Mouse (Mus musculus): ENCODE measurements around the gene Dync1i1.

Dync1i1 gene

GRCm38 (mm10) chr6:5855526-5855925 is 130.1 kb downstream of the Dync1i1 start:
- DNase-seq (ENCODE audit: low spot score in 2 of 2) = no peak

- DNase-seq (ENCODE audit: low spot score in 2 of 2) = no peak
Measured at GRCm38 (mm10) chr6:5858371-5858770, 132.9 kb downstream of the Dync1i1 start.

GRCm38 (mm10) chr6:5858901-5859598 is 133.6 kb downstream of the Dync1i1 start:
- no peak for DNase-seq (ENCODE audit: low spot score in 2 of 2)

GRCm38 (mm10) chr6:5859630-5860029 is 134.2 kb downstream of the Dync1i1 start:
- DNase-seq (ENCODE audit: low spot score in 2 of 2) = no peak

GRCm38 (mm10) chr6:5866091-5866490 is 140.7 kb downstream of the Dync1i1 start:
- DNase-seq (ENCODE audit: low spot score in 2 of 2) = no peak

- DNase-seq (ENCODE audit: low spot score in 2 of 2) = no peak
Measured at GRCm38 (mm10) chr6:5867221-5867620, 141.8 kb downstream of the Dync1i1 start.

GRCm38 (mm10) chr6:5871060-5871459 is 145.6 kb downstream of the Dync1i1 start:
- no peak for DNase-seq (ENCODE audit: low spot score in 2 of 2)

- DNase-seq (ENCODE audit: low spot score in 2 of 2) = no peak
Measured at GRCm38 (mm10) chr6:5871581-5872298, 146.3 kb downstream of the Dync1i1 start.

- no peak for DNase-seq (ENCODE audit: low spot score in 2 of 2)
Measured at GRCm38 (mm10) chr6:5889341-5889740, 163.9 kb downstream of the Dync1i1 start.

- DNase-seq (ENCODE audit: low spot score in 2 of 2) = no peak
Measured at GRCm38 (mm10) chr6:5911295-5911694, 185.9 kb downstream of the Dync1i1 start.

GRCm38 (mm10) chr6:5915028-5915427 is 189.6 kb downstream of the Dync1i1 start:
- no peak for DNase-seq (ENCODE audit: low spot score in 2 of 2)

- no peak for DNase-seq (ENCODE audit: low spot score in 2 of 2)
Measured at GRCm38 (mm10) chr6:5920670-5921069, 195.2 kb downstream of the Dync1i1 start.

- no peak for DNase-seq (ENCODE audit: low spot score in 2 of 2)
Measured at GRCm38 (mm10) chr6:5922676-5923075, 197.2 kb downstream of the Dync1i1 start.

GRCm38 (mm10) chr6:5923148-5923547 is 197.7 kb downstream of the Dync1i1 start:
- DNase-seq (ENCODE audit: low spot score in 2 of 2) = no peak

- no peak for DNase-seq (ENCODE audit: low spot score in 2 of 2)
Measured at GRCm38 (mm10) chr6:5930140-5930539, 204.7 kb downstream of the Dync1i1 start.

- no peak for DNase-seq (ENCODE audit: low spot score in 2 of 2)
Measured at GRCm38 (mm10) chr6:5935587-5936353, 210.3 kb downstream of the Dync1i1 start.

GRCm38 (mm10) chr6:5949812-5950392 is 224.5 kb downstream of the Dync1i1 start:
- DNase-seq (ENCODE audit: low spot score in 2 of 2) = no peak

GRCm38 (mm10) chr6:5956316-5956913 is 231.0 kb downstream of the Dync1i1 start:
- no peak for DNase-seq (ENCODE audit: low spot score in 2 of 2)

- no peak for DNase-seq (ENCODE audit: low spot score in 2 of 2)
Measured at GRCm38 (mm10) chr6:5960728-5961127, 235.3 kb downstream of the Dync1i1 start.

- DNase-seq (ENCODE audit: low spot score in 2 of 2) = no peak
Measured at GRCm38 (mm10) chr6:5961960-5962359, 236.5 kb downstream of the Dync1i1 start.

GRCm38 (mm10) chr6:5966376-5966775 is 240.9 kb downstream of the Dync1i1 start:
- no peak for DNase-seq (ENCODE audit: low spot score in 2 of 2)
